10 mouse cellular contexts compared by ENCODE assay signal in genomic region chr10:42584436-42584983, GRCm38 (mm10). TPM values are rescaled to one million over a fixed set of nuclear protein-coding genes. Genes with fewer than 3 reads are reported as not detected.
DNase-seq lines count a peak whose midpoint lies in the region; ATAC-seq lines count a peak whose summit lies in the region.
"Had no signal": no experiment of that assay in that cellular context is flagged by ENCODE, and none has a peak within 500 bp of the region (broad histone marks: within the 10 kb centered on the region; RNA-seq: fewer than 3 reads in every experiment).

No protein-coding gene starts in this region.

- DNase-seq in kidney, postnatal 10 days: no peak
- peak; percentile 59 for DNase-seq in embryo, embryonic 10 days (ENCODE audit: low spot score)
- peak; percentile 63 for DNase-seq in hindbrain, embryonic 10.5 days (ENCODE audit: low spot score)
- no peak for DNase-seq in urinary bladder, adult 2 months (ENCODE audit: low spot score)
- no peak for DNase-seq in lung, adult 18-20 months
- DNase-seq in spleen, postnatal 36 days (ENCODE audit: low spot score in 2 of 2): no peak

- ATAC-seq in kidney, embryonic 16.5 days (ENCODE audit: low FRiP score, low TSS enrichment): no peak
- ATAC-seq in midbrain, embryonic 15.5 days (replicated peaks): no peak

- H3K9me3 ChIP-seq in kidney, embryonic 16.5 days (ENCODE audit: low read length): peaks cover 3% of the 10 kb centered on the region; the same call in 1 of the 2 replicates
- H3K9me3 ChIP-seq in hindbrain, embryonic 10.5 days: peaks cover 4% of the 10 kb centered on the region
- no peaks in the 10 kb centered on the region for H3K9me3 ChIP-seq in midbrain, embryonic 15.5 days

- H3K27me3 ChIP-seq in kidney, embryonic 16.5 days (ENCODE audit: insufficient read depth, low read length): peaks cover 98% of the 10 kb centered on the region
- peaks cover 100% of the 10 kb centered on the region for H3K27me3 ChIP-seq in hindbrain, embryonic 10.5 days (ENCODE audit: insufficient read depth, poor library complexity, severe bottlenecking)
- H3K27me3 ChIP-seq in midbrain, embryonic 15.5 days (replicated peaks): peaks cover 56% of the 10 kb centered on the region

- 0 out of 2 replicates have a peak overlapping the region, but pooled peaks have one; percentile 10 for H3K4me2 ChIP-seq in kidney, embryonic 16.5 days (replicated peaks; ENCODE audit: low read depth, low read length)
- peak overlapping the region; percentile 57 for H3K4me2 ChIP-seq in midbrain, embryonic 15.5 days

- no peaks in the 10 kb centered on the region for H3K36me3 ChIP-seq in kidney, embryonic 16.5 days (ENCODE audit: insufficient read depth, low read length)
- H3K36me3 ChIP-seq in hindbrain, embryonic 10.5 days: no peaks in the 10 kb centered on the region
- H3K36me3 ChIP-seq in midbrain, embryonic 15.5 days (replicated peaks): no peaks in the 10 kb centered on the region
- H3K36me3 ChIP-seq: G1E had no signal

- H3K9ac ChIP-seq in kidney, embryonic 16.5 days (replicated peaks; ENCODE audit: low read length): no peak overlapping the region
- H3K9ac ChIP-seq in midbrain, embryonic 15.5 days: peak overlapping the region; percentile 29
- H3K9ac ChIP-seq: liver, embryonic 14.5 days had no signal

- WGBS in kidney, embryonic 16.5 days: under 1% methylated on average over 37 of the region's 37 CpGs
- under 1% methylated on average over 37 of the region's 37 CpGs for WGBS in hindbrain, embryonic 10.5 days
- under 1% methylated on average over 37 of the region's 37 CpGs for WGBS in midbrain, embryonic 15.5 days

- H3K27ac ChIP-seq in kidney, embryonic 16.5 days (ENCODE audit: low read length): no peak overlapping the region
- H3K27ac ChIP-seq in hindbrain, embryonic 10.5 days: no peak overlapping the region
- H3K27ac ChIP-seq in midbrain, embryonic 15.5 days: 0 out of 2 replicates have a peak overlapping the region, but pooled peaks have one; percentile 6
- H3K27ac ChIP-seq: liver, embryonic 14.5 days had no signal

- H3K4me1 ChIP-seq in kidney, embryonic 16.5 days (ENCODE audit: insufficient read depth, low read length): peaks cover 19% of the 10 kb centered on the region
- H3K4me1 ChIP-seq in hindbrain, embryonic 10.5 days (replicated peaks): peaks cover 48% of the 10 kb centered on the region
- H3K4me1 ChIP-seq in midbrain, embryonic 15.5 days: peaks cover 43% of the 10 kb centered on the region

- no peak overlapping the region for H3K4me3 ChIP-seq in kidney, embryonic 16.5 days (ENCODE audit: low read length)
- peak overlapping the region; percentile 39 for H3K4me3 ChIP-seq in hindbrain, embryonic 10.5 days
- H3K4me3 ChIP-seq in midbrain, embryonic 15.5 days: peak overlapping the region; percentile 36

RNA-seq across cellular contexts. Expression of gene Ostm1, which starts 0.9 kb away (rescaled TPM):
- 18.2 and 18.5 TPM in 2 replicates for polyA plus RNA-seq in kidney, embryonic 16.5 days (2015; fragmentation: Nextera tagmentation; extraction: Ambion mirVana)
- polyA plus RNA-seq in hindbrain, embryonic 10.5 days (2016; fragmentation: Nextera tagmentation; extraction: Ambion mirVana): 15.3 and 16.1 TPM in 2 replicates
- 37.2 and 39.7 TPM in 2 replicates for polyA plus RNA-seq in midbrain, embryonic 15.5 days (2015; fragmentation: Nextera tagmentation; extraction: Ambion mirVana)
- 30.1 and 33.5 TPM in 2 replicates for polyA plus RNA-seq in urinary bladder, adult 2 months (2012; rRNA removed)

RNA-seq across cellular contexts. Expression of gene Nr2e1, which starts 1.1 kb away (rescaled TPM):
- 0.14 TPM in 1 of 2 replicates, not detected in the other for polyA plus RNA-seq in kidney, embryonic 16.5 days (2015; fragmentation: Nextera tagmentation; extraction: Ambion mirVana)
- 1.2 and 3.0 TPM in 2 replicates for polyA plus RNA-seq in hindbrain, embryonic 10.5 days (2016; fragmentation: Nextera tagmentation; extraction: Ambion mirVana)
- 5.3 and 6.5 TPM in 2 replicates for polyA plus RNA-seq in midbrain, embryonic 15.5 days (2015; fragmentation: Nextera tagmentation; extraction: Ambion mirVana)
- polyA plus RNA-seq in urinary bladder, adult 2 months (2012; rRNA removed): not detected in 2 replicates
- polyA plus RNA-seq: G1E; liver, embryonic 14.5 days had no signal

Comparison
In these comparisons a context has a peak if more than half of its experiments do, and no peak if none do; other contexts are left out.
1. DNase-seq: peak in embryo, embryonic 10 days (single experiment) and hindbrain, embryonic 10.5 days (single experiment); none in kidney, postnatal 10 days (single experiment), urinary bladder, adult 2 months (single experiment), lung, adult 18-20 months (0 of 2) and spleen, postnatal 36 days (0 of 2).